Mouse (Mus musculus): Measurements from ENCODE around the gene Gnai3.

DNA sequence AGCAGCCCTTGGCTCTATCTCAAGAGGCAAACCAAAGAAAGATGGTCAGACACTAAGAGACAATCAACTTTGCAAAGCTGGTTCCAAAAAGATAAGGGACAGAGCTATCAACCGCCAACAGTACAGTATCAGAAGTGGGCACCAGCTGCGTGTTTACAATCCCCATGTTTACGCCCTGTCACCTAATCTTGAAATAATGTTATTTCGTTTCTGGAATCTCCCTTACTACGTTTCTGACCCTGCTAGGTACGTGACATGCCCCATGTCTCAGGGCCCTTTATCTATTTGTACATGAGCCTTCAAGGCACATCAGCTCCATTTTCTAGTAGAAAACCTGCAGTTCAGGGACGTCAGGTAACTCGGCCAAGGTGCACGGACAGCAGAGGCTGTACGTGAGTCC, 49.2 kb downstream of the Gnai3 start:
- TF ChIP-seq POLR2A (IDR thresholded peaks at IDR 0.05; ENCODE audit: insufficient read depth, low read depth, low read length), result no peak
- TF ChIP-seq CTCF (IDR thresholded peaks at IDR 0.05; ENCODE audit: insufficient read depth, low read depth, low read length), result no peak

All from olfactory bulb, adult 2 months (tissue).